Mouse (Mus musculus) layer of hippocampus, adult 11-12 months (tissue): ENCODE measurements around the gene Zcchc4.
A peak's percentile ranks its signal among the peaks of the same experiment; 100 is the strongest.

Experiments used
- DNase-seq: peaks from one replicate; pipeline ENCODE4 v3.0.0; 2022; ENCODE audit warnings: low spot score

Zcchc4 gene

GRCm38 (mm10) chr5:52794109-52794508 lies 18.9 kb downstream of the Zcchc4 start:
- no peak for DNase-seq

DNA sequence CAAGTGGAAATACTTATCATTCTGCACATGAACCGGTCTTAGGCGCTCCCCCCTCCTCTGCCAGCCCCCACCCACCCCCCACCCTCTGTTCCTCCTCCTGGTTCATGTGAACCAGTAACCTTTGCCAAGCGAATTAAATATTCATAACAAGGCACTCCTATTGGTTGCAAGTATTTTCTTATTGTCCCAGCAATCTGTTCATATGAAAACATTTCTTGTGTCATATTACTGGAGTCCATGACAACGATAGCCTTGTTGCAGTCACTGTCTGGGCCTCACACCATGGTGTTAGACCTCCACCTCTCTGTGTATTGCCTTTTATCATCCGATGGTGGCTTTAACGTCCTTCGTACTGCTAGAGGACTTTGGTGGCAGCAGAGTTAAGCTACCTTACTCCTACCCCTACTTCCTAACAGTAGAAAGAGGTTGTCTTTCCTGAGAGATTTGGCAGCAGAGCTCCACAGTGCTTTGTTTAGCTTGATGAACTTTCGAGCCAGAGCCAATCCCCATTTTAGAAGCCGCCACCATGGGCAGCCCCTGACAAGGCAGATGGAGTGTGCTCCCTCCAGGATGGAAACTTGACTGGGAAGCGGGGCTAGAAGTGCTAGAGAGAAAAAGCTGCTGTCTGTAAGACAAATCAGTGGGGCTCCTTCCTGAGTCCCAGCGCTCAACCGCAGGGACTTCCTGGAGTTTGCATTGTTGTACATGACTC lies 24.2 kb downstream of the Zcchc4 start:
- no peak for DNase-seq

DNA sequence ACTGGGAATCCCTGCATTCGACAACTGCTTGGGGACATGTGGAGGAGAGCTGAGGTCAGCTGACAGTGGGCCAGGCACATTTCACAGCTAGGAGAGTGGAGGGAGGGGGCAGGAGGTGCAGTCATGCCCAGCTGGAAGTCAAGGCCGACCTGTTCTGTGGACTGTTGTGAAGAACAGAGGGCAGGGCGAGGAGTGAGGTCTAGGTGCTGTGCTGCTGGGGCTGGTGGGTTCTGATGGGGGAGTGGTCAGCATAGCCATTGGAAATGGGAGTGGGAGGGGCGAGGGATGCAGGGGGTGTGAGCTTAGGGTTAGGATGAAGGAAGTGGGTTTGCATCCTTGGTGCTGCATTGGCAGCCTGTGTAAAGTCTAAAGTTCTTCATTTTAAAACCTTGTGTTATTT lies 30.6 kb downstream of the Zcchc4 start:
- no peak for DNase-seq

DNA sequence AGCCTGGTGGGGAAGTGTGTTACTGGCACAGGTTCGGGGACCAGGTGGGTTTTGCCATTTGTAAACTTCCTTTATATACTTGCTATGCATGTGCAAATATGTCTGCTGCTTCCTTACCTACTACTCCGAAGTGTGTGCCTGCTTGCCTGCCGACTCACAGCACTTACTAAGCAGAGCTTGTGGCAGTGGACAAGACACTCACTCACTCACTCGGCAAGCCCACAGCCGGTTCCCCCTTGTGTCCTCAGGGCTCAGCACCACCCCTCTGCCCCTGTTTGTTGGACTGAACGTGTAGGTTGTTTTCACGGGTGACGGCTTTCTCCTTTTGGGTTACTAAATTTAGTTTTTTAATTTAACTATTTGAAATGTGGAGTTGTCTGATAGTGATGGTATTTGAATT lies 31.1 kb downstream of the Zcchc4 start:
- no peak for DNase-seq

- no peak for DNase-seq
These were observed 31.8 kb downstream of the Zcchc4 start for GRCm38 (mm10) chr5:52807030-52807429.

- DNase-seq: no peak
These were observed 35.2 kb downstream of the Zcchc4 start for GRCm38 (mm10) chr5:52810446-52810845.

DNA sequence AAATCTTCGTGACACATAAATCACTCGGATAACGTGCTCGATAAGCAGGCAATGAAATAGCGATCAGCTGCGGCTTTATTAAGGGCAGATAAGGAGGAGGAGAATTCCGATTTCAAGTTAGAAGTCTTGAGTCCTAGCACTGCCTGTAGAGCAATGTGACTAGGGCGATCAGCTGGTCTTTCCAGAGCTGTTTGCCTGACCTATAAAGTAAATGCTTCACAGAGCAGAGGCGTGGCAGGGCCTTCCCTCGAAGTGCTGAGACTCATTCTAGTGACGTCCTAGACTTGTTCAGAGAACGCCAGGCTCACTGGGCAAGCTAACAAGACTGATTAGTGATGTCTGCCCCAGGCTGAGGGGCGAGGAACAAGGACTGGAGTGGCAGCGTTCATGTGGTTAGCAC lies 35.8 kb downstream of the Zcchc4 start:
- no peak for DNase-seq

GRCm38 (mm10) chr5:52812456-52812855 lies 37.2 kb downstream of the Zcchc4 start:
- no peak for DNase-seq

GRCm38 (mm10) chr5:52813312-52813711 lies 38.1 kb downstream of the Zcchc4 start:
- no peak for DNase-seq

- no peak for DNase-seq
These were observed 43.5 kb downstream of the Zcchc4 start for GRCm38 (mm10) chr5:52818676-52819075.

DNA sequence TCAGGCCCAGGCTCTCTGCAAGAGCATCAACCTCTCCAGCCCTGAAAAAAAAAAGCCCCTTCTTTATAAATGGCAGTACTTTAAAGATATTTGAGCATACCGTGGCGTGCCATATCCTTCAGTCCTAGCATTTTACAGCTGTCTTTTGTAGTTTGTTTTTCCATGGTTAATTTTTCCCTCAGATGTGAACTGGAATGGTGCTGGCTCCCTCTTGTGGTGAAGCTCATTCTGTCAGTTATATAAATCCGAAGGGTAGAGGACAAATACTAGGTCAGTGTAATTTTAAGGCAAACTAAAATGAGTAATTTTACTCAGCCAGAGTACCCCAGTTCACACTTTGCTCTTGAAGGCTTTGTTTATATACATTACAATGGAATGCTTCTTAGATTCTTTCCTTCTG lies 46.5 kb downstream of the Zcchc4 start:
- DNase-seq: peak; percentile 79

GRCm38 (mm10) chr5:52827923-52828322 lies 52.7 kb downstream of the Zcchc4 start:
- DNase-seq: no peak

GRCm38 (mm10) chr5:52833005-52833404 lies 57.8 kb downstream of the Zcchc4 start:
- no peak for DNase-seq

DNA sequence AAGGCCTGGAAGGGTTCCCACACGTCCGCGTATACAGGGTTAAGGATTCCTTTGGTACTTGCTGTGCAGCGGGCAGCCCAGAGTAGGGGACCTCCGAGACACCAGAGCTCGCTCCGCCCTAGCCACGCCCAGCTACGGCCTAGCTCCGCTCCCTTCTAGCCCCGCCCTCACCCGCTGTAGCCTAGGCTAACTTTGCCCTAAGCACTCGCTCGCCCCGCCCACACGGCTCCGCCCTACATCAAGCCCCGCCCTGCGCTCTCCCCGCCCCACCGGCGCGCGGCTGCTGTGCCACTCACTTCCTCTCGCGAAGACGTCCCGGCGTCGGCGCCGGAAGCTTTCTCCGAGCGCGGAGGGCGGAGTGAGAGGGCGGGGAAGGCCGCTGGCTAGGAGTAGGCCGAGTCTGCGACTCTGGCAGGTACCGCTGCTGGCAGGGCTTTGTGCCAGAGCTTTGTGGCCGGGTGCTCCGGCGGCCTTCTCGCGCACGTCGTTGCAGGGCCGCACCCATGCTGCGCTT lies 58.6 kb downstream of the Zcchc4 start, which contains the start of gene Anapc4:
Gene Anapc4 (plus strand): TSS at position 252 of the 514 bp plus-strand sequence.
- DNase-seq: peak; percentile 100

DNA sequence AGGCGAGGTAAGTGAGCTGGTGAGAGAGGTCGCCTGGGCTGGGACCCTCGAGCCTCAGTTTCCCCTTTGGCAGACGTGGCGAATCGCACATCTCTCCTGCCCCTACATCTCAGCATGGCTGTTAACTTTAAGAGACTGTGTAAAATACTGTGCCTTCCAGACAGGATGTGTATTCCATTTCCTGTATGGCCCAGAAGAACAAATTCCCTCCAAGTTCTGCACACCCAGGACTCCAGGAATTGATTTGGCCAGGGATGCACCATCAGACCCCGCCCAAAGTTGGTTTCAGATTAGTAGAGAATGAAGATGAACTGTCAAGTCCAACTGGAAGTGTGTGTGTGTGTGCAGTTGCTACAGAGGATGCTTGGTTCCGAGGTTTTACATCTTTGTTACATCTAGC lies 59.2 kb downstream of the Zcchc4 start:
- no peak for DNase-seq

DNA sequence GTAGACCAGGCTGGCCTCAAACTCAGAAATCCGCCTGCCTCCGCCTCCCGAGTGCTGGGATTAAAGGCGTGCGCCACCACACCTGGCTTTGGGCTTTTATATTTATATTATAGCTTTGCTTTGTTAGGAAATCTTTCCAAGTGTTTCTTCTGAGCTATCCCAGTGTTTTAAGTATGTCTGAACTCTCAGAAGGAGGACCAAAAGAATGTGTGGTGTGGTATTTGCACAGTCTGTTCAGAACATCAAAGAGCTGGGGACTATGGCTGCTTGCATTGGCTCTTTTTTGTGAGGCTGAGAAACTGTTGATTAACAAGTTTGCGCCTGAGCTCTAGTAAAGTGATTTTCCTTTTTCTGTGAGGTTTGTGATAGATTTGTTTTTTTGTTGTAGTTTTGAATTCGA lies 69.1 kb downstream of the Zcchc4 start:
- no peak for DNase-seq

- DNase-seq: no peak
These were observed 80.5 kb downstream of the Zcchc4 start for GRCm38 (mm10) chr5:52855727-52856126.

GRCm38 (mm10) chr5:52864446-52864845 lies 89.2 kb downstream of the Zcchc4 start:
- DNase-seq: no peak

GRCm38 (mm10) chr5:52865825-52866224 lies 90.6 kb downstream of the Zcchc4 start:
- DNase-seq: no peak

GRCm38 (mm10) chr5:52866361-52867155 lies 91.3 kb downstream of the Zcchc4 start:
- no peak for DNase-seq

DNA sequence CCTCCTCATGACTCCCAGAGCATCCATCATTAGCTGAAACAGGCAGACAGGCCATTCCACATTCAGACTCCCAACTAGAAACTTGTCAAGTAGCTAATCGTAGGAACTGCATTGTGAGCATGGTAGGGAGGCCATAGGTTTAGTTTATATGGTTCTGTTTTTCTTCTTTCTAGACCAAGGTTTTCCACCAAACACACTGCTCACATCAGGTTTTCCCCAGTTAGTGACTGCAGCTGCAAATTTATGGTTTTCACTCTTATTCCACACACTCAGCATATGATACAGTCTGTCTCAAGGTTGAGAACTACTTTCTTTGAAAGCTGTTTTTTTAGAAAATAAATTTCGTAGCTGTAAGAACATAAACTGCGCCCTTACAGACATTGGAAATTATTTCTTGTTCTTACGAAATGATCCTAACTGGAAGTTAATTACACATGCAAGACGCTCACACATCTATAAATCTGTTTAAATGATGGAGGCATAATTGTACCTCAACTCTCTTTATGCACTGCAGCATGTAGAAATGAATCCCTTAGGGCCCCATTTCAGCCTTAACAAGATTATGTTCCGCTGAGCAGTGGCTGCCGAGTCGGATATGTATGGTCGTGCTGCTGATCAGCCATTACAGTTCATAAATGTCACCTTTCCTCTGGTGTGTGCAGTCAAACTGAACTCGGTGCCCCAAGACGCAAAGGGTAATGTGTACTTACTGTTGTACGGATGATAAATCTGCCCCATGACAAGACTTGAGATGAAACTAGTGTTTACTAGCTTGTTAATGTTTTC lies 93.9 kb downstream of the Zcchc4 start:
- DNase-seq: no peak

GRCm38 (mm10) chr5:52871461-52871860 lies 96.3 kb downstream of the Zcchc4 start:
- no peak for DNase-seq
